Comparison of ENCODE assay signal across 9 mouse cellular contexts in the genomic region with DNA sequence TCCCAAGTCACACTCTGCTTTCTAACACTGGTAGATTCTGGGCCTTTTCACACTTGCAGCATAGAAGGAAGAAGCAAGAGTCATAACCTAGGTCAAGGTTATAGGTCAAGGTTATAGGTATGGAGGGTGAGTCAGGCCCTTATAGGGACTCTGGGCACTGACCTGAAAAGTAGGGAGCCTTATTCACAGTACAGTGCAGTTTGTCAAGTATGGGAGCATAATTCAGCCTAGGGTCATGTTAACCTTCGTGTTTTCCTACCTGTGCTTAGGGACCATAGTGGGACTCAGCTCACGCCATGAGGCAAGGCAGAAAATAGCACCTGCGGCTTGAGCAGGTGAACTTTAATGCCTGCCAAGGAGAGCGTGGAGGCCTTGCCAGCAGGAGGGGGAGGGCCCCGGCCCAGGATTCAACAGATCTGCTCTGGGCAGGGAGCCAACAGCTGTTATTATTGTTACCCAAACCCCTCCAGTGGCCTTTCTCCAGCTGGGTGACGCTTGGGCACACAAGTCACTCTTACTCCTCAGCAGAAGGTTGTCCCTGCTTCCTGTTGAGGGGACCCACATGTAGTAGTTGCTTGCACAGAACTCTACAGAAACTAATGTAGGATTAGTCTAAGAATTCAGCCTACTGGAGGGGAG. TPM values are rescaled to one million over a fixed set of nuclear protein-coding genes. Genes with fewer than 3 reads are reported as not detected.
DNase-seq lines count a peak whose midpoint lies in the region; ATAC-seq and TF ChIP-seq lines count a peak whose summit lies in the region.
"Had no signal": no experiment of that assay in that cellular context is flagged by ENCODE, and none has a peak within 500 bp of the region (broad histone marks: within the 10 kb centered on the region; RNA-seq: fewer than 3 reads in every experiment).

No protein-coding gene starts in this region.

- peaks cover 3% of the 10 kb centered on the region for H3K4me1 ChIP-seq in forebrain, embryonic 16.5 days (replicated peaks; ENCODE audit: control insufficient read depth, insufficient read depth, low read length)
- H3K4me1 ChIP-seq in forebrain, embryonic 15.5 days = peaks cover 4% of the 10 kb centered on the region
- H3K4me1 ChIP-seq in intestine, embryonic 15.5 days (replicated peaks) = no peaks in the 10 kb centered on the region

- no peak overlapping the region for H3K4me2 ChIP-seq in forebrain, embryonic 16.5 days (ENCODE audit: low read length)
- no peak overlapping the region for H3K4me2 ChIP-seq in forebrain, embryonic 15.5 days (replicated peaks)
- H3K4me2 ChIP-seq in intestine, embryonic 15.5 days (replicated peaks) = no peak overlapping the region

- intact Hi-C loops in left cerebral cortex, postnatal 25 days (cut with DNase I) = no loop called here

- no peak for TF ChIP-seq CTCF in brain, embryonic 14.5 days (IDR thresholded peaks at IDR 0.05; ENCODE audit: borderline replicate concordance, extremely low read depth, insufficient read depth, insufficient read length)

- DNase-seq in brain, embryonic 14.5 days (ENCODE audit: low read depth) = peak; percentile 77
- peak; percentile 7 for DNase-seq in lung, postnatal 10 days
- DNase-seq in left cerebral cortex, postnatal 25 days (ENCODE audit: low spot score in 2 of 2) = no peak
- DNase-seq in embryo, embryonic 10 days (ENCODE audit: low spot score) = no peak

- no peaks in the 10 kb centered on the region for H3K36me3 ChIP-seq in forebrain, embryonic 16.5 days (ENCODE audit: control insufficient read depth, insufficient read depth)
- no peaks in the 10 kb centered on the region for H3K36me3 ChIP-seq in forebrain, embryonic 15.5 days
- H3K36me3 ChIP-seq in intestine, embryonic 15.5 days = no peaks in the 10 kb centered on the region

- H3K9me3 ChIP-seq in forebrain, embryonic 16.5 days (ENCODE audit: control insufficient read depth, low read length) = no peaks in the 10 kb centered on the region
- H3K9me3 ChIP-seq in forebrain, embryonic 15.5 days = no peaks in the 10 kb centered on the region
- no peaks in the 10 kb centered on the region for H3K9me3 ChIP-seq in intestine, embryonic 15.5 days

- no peak overlapping the region for H3K4me3 ChIP-seq in forebrain, embryonic 16.5 days (replicated peaks; ENCODE audit: low read length)
- H3K4me3 ChIP-seq in forebrain, embryonic 15.5 days = no peak overlapping the region
- H3K4me3 ChIP-seq in intestine, embryonic 15.5 days (replicated peaks) = no peak overlapping the region

- no peak overlapping the region for H3K9ac ChIP-seq in forebrain, embryonic 16.5 days (replicated peaks; ENCODE audit: low read depth, low read length)
- no peak overlapping the region for H3K9ac ChIP-seq in forebrain, embryonic 15.5 days (replicated peaks)
- no peak overlapping the region for H3K9ac ChIP-seq in intestine, embryonic 15.5 days

- no peaks in the 10 kb centered on the region for H3K27me3 ChIP-seq in forebrain, embryonic 16.5 days (replicated peaks; ENCODE audit: control insufficient read depth, insufficient read depth, low read length)
- no peaks in the 10 kb centered on the region for H3K27me3 ChIP-seq in forebrain, embryonic 15.5 days
- no peaks in the 10 kb centered on the region for H3K27me3 ChIP-seq in intestine, embryonic 15.5 days (replicated peaks)
- H3K27me3 ChIP-seq: CH12.LX had no signal

- peak; percentile 47; the same call in 1 of the 2 replicates for ATAC-seq in forebrain, embryonic 16.5 days
- no peak for ATAC-seq in forebrain, embryonic 15.5 days (replicated peaks)
- peak; percentile 47; the same call in 1 of the 2 replicates for ATAC-seq in intestine, embryonic 15.5 days
- no peak for ATAC-seq in erythroid progenitor cell, adult 5-6 weeks (replicated peaks; ENCODE audit: low FRiP score, poor library complexity, severe bottlenecking)

- WGBS in forebrain, embryonic 16.5 days = 21% methylated on average over 6 of the region's 6 CpGs
- WGBS in forebrain, embryonic 15.5 days = 18% methylated on average over 6 of the region's 6 CpGs
- 43% methylated on average over 6 of the region's 6 CpGs for WGBS in intestine, embryonic 15.5 days

- TF ChIP-seq POLR2A in brain, embryonic 14.5 days (IDR thresholded peaks at IDR 0.05; ENCODE audit: borderline replicate concordance, extremely low read depth, insufficient read depth, insufficient read length, poor library complexity, severe bottlenecking) = no peak

- no peak overlapping the region for H3K27ac ChIP-seq in forebrain, embryonic 16.5 days (ENCODE audit: low read length)
- H3K27ac ChIP-seq in forebrain, embryonic 15.5 days (replicated peaks) = no peak overlapping the region
- no peak overlapping the region for H3K27ac ChIP-seq in intestine, embryonic 15.5 days

RNA-seq across cellular contexts. Expression of a gene that starts 50.0 kb away (rescaled TPM):
- polyA plus RNA-seq in forebrain, embryonic 16.5 days (2015; fragmentation: Nextera tagmentation; extraction: Ambion mirVana) = 0.73 and 0.79 TPM in 2 replicates
- polyA plus RNA-seq in forebrain, embryonic 15.5 days (2015; fragmentation: Nextera tagmentation; extraction: Ambion mirVana) = 0.56 and 0.69 TPM in 2 replicates
- polyA plus RNA-seq in brain, embryonic 14.5 days (2012; rRNA removed) = 3.1 and 4.2 TPM in 2 replicates
- 0.04 TPM in 2 replicates for polyA plus RNA-seq in intestine, embryonic 15.5 days (2015; fragmentation: Nextera tagmentation; extraction: Ambion mirVana)
- total RNA-seq in erythroid progenitor cell, adult 5-6 weeks (2015; ENCODE audit: low replicate concordance) = not detected in 2 replicates
- 0.13 TPM in 1 of 2 replicates, not detected in the other for total RNA-seq in erythroid progenitor cell, adult 5-6 weeks (2017; ENCODE audit: low replicate concordance)
- total RNA-seq in left cerebral cortex, postnatal 25 days (2021) = 1 to 10 TPM; 1.1 to 1.3 TPM

Comparison
In these comparisons a context has a peak if more than half of its experiments do, and no peak if none do; other contexts are left out.
1. ATAC-seq: peak in forebrain, embryonic 16.5 days (single experiment) and intestine, embryonic 15.5 days (single experiment); none in forebrain, embryonic 15.5 days (single experiment) and erythroid progenitor cell, adult 5-6 weeks (single experiment).
2. DNase-seq: peak in brain, embryonic 14.5 days (single experiment) and lung, postnatal 10 days (single experiment); none in left cerebral cortex, postnatal 25 days (0 of 2) and embryo, embryonic 10 days (single experiment).